Mouse (Mus musculus) midbrain, embryonic 14.5 days (tissue): Measurements from ENCODE around the gene Actl6b. TPM values are rescaled to one million over a fixed set of nuclear protein-coding genes. Genes with fewer than 3 reads are reported as not detected.

Experiments
- microRNA-seq: library from miRNA; unstranded; fragments of <30 nt; microRNA quantifications from one replicate; pipeline ENCODE4, GENCODE M21; 2016
- polyA plus RNA-seq: library from polyadenylated mRNA; unstranded; fragments of >200 nt; fragmentation: Nextera tagmentation; extraction: Ambion mirVana; gene quantifications from 2 replicates; pipeline ENCODE4 v1.2.1, GENCODE M21; 2014

The Actl6b gene
- polyA plus RNA-seq, 1 experiment from 2014 or later = 234 TPM

Small RNA genes within 50 kb of the gene (microRNA-seq; reads per million reads assigned to microRNA genes)
- 2.6 reads per million, percentile 18 among the genes with 10 or more reads in this experiment for gene Mir6418

Other genes with a start within 250 kb of the Actl6b start
- gene Srrt, start 245.8 kb upstream of the Actl6b start, polyA plus RNA-seq = 82.0 and 95.9 TPM in 2 replicates
- 12.0 and 12.9 TPM in 2 replicates for gene Trip6, start 239.1 kb upstream of the Actl6b start, polyA plus RNA-seq
- 17.1 and 18.6 TPM in 2 replicates for gene Slc12a9, start 219.9 kb upstream of the Actl6b start, polyA plus RNA-seq
- 3.4 and 8.5 TPM in 2 replicates for gene Ephb4, start 203.4 kb upstream of the Actl6b start, polyA plus RNA-seq
- 0.11 and 0.12 TPM in 2 replicates for gene Zan, start 76.5 kb upstream of the Actl6b start, polyA plus RNA-seq
- 83.7 and 103 TPM in 2 replicates for gene Pop7, start 51.0 kb upstream of the Actl6b start, polyA plus RNA-seq
- 17.0 and 23.5 TPM in 2 replicates for gene Gigyf1, start 35.0 kb upstream of the Actl6b start, polyA plus RNA-seq
- not detected in 2 replicates for gene Epo, start 20.3 kb upstream of the Actl6b start, polyA plus RNA-seq
- gene Gnb2, start 20.0 kb upstream of the Actl6b start, polyA plus RNA-seq = 633 and 757 TPM in 2 replicates
- gene Tfr2, start 16.3 kb downstream of the Actl6b start, polyA plus RNA-seq = 4.0 and 5.6 TPM in 2 replicates
- 67.2 and 83.9 TPM in 2 replicates for gene Mospd3, start 47.5 kb downstream of the Actl6b start, polyA plus RNA-seq
- 3.0 and 11.7 TPM in 2 replicates for gene Pcolce, start 60.3 kb downstream of the Actl6b start, polyA plus RNA-seq
- 0.09 and 0.18 TPM in 2 replicates for gene Fbxo24, start 75.5 kb downstream of the Actl6b start, polyA plus RNA-seq
- 18.1 and 21.9 TPM in 2 replicates for gene Lrch4, start 75.6 kb downstream of the Actl6b start, polyA plus RNA-seq
- gene Gm20605, start 75.7 kb downstream of the Actl6b start, polyA plus RNA-seq = 4.4 and 6.0 TPM in 2 replicates
- 4.1 and 5.6 TPM in 2 replicates for gene Sap25, start 87.8 kb downstream of the Actl6b start, polyA plus RNA-seq
- gene Irs3, start 92.2 kb downstream of the Actl6b start, polyA plus RNA-seq = not detected in 2 replicates
- gene Agfg2, start 131.2 kb downstream of the Actl6b start, polyA plus RNA-seq = 10.3 and 12.8 TPM in 2 replicates
- 16.2 and 28.8 TPM in 2 replicates for gene Nyap1, start 188.1 kb downstream of the Actl6b start, polyA plus RNA-seq
- 42.1 and 47.0 TPM in 2 replicates for gene Tsc22d4, start 192.2 kb downstream of the Actl6b start, polyA plus RNA-seq
- gene Ppp1r35, start 225.3 kb downstream of the Actl6b start, polyA plus RNA-seq = 53.4 and 58.6 TPM in 2 replicates
- 11.3 and 14.4 TPM in 2 replicates for gene Mepce, start 234.1 kb downstream of the Actl6b start, polyA plus RNA-seq
- gene Zcwpw1, start 234.3 kb downstream of the Actl6b start, polyA plus RNA-seq = 5.6 and 8.2 TPM in 2 replicates